Mouse (Mus musculus): ENCODE measurements at regions not wholly inside any gene's neighbourhood (a gene's known extent, or its start where the extent isn't known, plus 50 kb on each side); places are given as distances from the start of the nearest gene placed in this dataset.

DNA sequence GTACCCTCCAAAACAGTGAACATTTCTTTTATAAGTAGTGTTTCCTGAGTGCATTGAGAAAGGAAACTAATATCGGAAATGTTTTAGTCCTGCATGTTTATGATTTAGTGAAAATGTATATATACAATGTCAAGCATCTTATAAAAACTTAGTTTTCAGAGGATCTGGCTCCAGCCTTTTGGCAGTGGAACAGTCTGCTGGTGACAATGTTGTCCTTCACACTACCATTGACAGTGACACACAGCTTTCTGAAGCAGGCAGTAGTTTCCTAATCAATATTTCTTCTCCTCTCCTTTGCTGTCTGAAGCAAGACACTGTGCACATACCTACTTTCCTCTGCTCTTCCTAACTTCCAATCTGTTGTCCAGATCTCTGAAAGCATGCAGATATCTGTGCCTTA, 507.9 kb upstream of the Impad1 start:
- no peak for TF ChIP-seq POLR2A (IDR thresholded peaks at IDR 0.05; ENCODE audit: borderline replicate concordance, extremely low read depth, insufficient read depth, insufficient read length, poor library complexity, severe bottlenecking)
- TF ChIP-seq CTCF (IDR thresholded peaks at IDR 0.05; ENCODE audit: borderline replicate concordance, extremely low read depth, insufficient read depth, insufficient read length) = no peak

Data from brain, embryonic 14.5 days (tissue).